Mouse (Mus musculus) MEL (cell line): Measurements from ENCODE around the gene Defb29.

ENCODE experiments used
- CHD2 ChIP-seq: IDR thresholded peaks from 2 replicates; pipeline ENCODE4 v1.6.1; 2011; ENCODE audit warnings: low read length, improper control_type of control experiment
- CTCF ChIP-seq, 3 experiments: IDR thresholded peaks in 2 of 3; conservative IDR thresholded peaks in 1 of 3; 2 replicates each; pipeline ENCODE4 v1.5.1; 2011 to 2012; ENCODE audit warnings: low read length in 3 of 3, low read depth in 2 of 3, mild to moderate bottlenecking in 2 of 3, improper control_type of control experiment in 1 of 3, inconsistent platforms in 1 of 3, mixed read lengths in 1 of 3, moderate library complexity in 1 of 3; ENCODE audit not compliant: control insufficient read depth in 1 of 3, insufficient read depth in 1 of 3, poor library complexity in 1 of 3, severe bottlenecking in 1 of 3
- EP300 ChIP-seq, 2 experiments: IDR thresholded peaks; 2 replicates each; pipeline ENCODE4 v1.6.1; 2011; ENCODE audit warnings: improper control_type of control experiment in 2 of 2, low read length in 2 of 2, low read depth in 1 of 2, mild to moderate bottlenecking in 1 of 2
- ETS1 ChIP-seq: IDR thresholded peaks from 2 replicates; pipeline ENCODE4 v1.6.1; 2012; ENCODE audit warnings: low read depth, mild to moderate bottlenecking, inconsistent platforms, low read length, improper control_type of control experiment, moderate library complexity
- JUND ChIP-seq: IDR thresholded peaks from 2 replicates; pipeline ENCODE4 v1.6.1; 2011; ENCODE audit warnings: low read depth, mild to moderate bottlenecking, improper control_type of control experiment, low read length
- MAZ ChIP-seq: IDR thresholded peaks from 2 replicates; pipeline ENCODE4 v1.6.1; 2012; ENCODE audit warnings: low read depth, mild to moderate bottlenecking, inconsistent platforms, low read length, improper control_type of control experiment
- POLR2A ChIP-seq, 2 experiments: IDR thresholded peaks; 2 replicates each; pipeline ENCODE4 v1.6.1; 2011 to 2012; ENCODE audit warnings: low read length in 2 of 2, mild to moderate bottlenecking in 2 of 2, control low read depth in 1 of 2, improper control_type of control experiment in 1 of 2, low read depth in 1 of 2, moderate library complexity in 1 of 2; ENCODE audit not compliant: control insufficient read depth in 1 of 2, insufficient read depth in 1 of 2, poor library complexity in 1 of 2
- RCOR1 ChIP-seq: IDR thresholded peaks from 2 replicates; pipeline ENCODE4 v1.6.1; 2012; ENCODE audit warnings: low read depth, mild to moderate bottlenecking, inconsistent platforms, low read length, improper control_type of control experiment
- TBP ChIP-seq: IDR thresholded peaks from 2 replicates; pipeline ENCODE4 v1.8.0; 2011; ENCODE audit warnings: low read depth, low read length, improper control_type of control experiment
- TCF12 ChIP-seq: IDR thresholded peaks from 2 replicates; pipeline ENCODE4 v1.6.1; 2014; ENCODE audit warnings: low read depth, mild to moderate bottlenecking, inconsistent platforms, low read length, improper control_type of control experiment, moderate library complexity
- ZKSCAN1 ChIP-seq: IDR thresholded peaks from 2 replicates; pipeline ENCODE4 v1.6.1; 2012; ENCODE audit warnings: low read depth, mild to moderate bottlenecking, inconsistent platforms, low read length, improper control_type of control experiment, moderate library complexity
- ZNF384 ChIP-seq: IDR thresholded peaks from 2 replicates; pipeline ENCODE4 v1.6.1; 2012; ENCODE audit warnings: low read depth, mild to moderate bottlenecking, inconsistent platforms, low read length, improper control_type of control experiment

GRCm38 (mm10) chr2:152544691-152545090 lies 4.8 kb upstream of the Defb29 start:
- TF ChIP-seq EP300 (IDR thresholded peaks at IDR 0.05; ENCODE audit: low read depth in 1 of 2, low read length in 2 of 2) (no peak), CTCF (IDR thresholded peaks at IDR 0.05 in 2 of 3, conservative IDR thresholded peaks at IDR 0.05 in 1 of 3; ENCODE audit: control insufficient read depth in 1 of 3, insufficient read depth in 1 of 3, low read depth in 2 of 3, low read length in 3 of 3, poor library complexity in 1 of 3, severe bottlenecking in 1 of 3) (peak; percentile 14 to 74 (median 55); a peak in 4 of 6 replicates), ZNF384 (no peak), RCOR1 (no peak), TBP (no peak), MAZ (no peak), ZKSCAN1 (no peak), TCF12 (no peak), ETS1 (no peak), POLR2A (IDR thresholded peaks at IDR 0.05; ENCODE audit: control insufficient read depth in 1 of 2, insufficient read depth in 1 of 2, low read depth in 1 of 2, low read length in 2 of 2, poor library complexity in 1 of 2) (no peak), JUND (no peak), CHD2 (no peak)
